Mouse (Mus musculus): ENCODE results near the gene Ripor2. TPM values are rescaled to one million over a fixed set of nuclear protein-coding genes. Genes with fewer than 3 reads are reported as not detected.
A peak's percentile ranks its signal among the peaks of the same experiment; 100 is the strongest.

Gene Ripor2
- polyA plus RNA-seq, 1 experiment from 2014 or later: 29.1 TPM

- no peaks in the 10 kb centered on the region for H3K9me3 ChIP-seq
- ATAC-seq: no peak
- 85% methylated on average over 4 of the region's 4 CpGs for whole genome bisulfite sequencing
Measured at GRCm38 (mm10) chr13:24666763-24667162, 84.8 kb downstream of the Ripor2 start.

GRCm38 (mm10) chr13:24668556-24668955, 86.6 kb downstream of the Ripor2 start:
- H3K9me3 ChIP-seq: no peaks in the 10 kb centered on the region
- no peak overlapping the region for H3K4me2 ChIP-seq (replicated peaks)
- H3K9ac ChIP-seq (replicated peaks): no peak overlapping the region
- peaks cover 16% of the 10 kb centered on the region for H3K36me3 ChIP-seq
- WGBS: 21% methylated on average over 2 of the region's 2 CpGs
- ATAC-seq: peak; percentile 56
- no peak overlapping the region for H3K27ac ChIP-seq
- H3K4me1 ChIP-seq (replicated peaks): peaks cover 5% of the 10 kb centered on the region; the same call in 1 of the 2 replicates
- no peaks in the 10 kb centered on the region for H3K27me3 ChIP-seq
- no peak overlapping the region for H3K4me3 ChIP-seq (replicated peaks)

More at GRCm38 (mm10) chr13:24666763-24667162, 84.8 kb downstream of the Ripor2 start:
- Histone ChIP-seq H3K27me3 (no peaks in the 10 kb centered on the region), H3K4me3 (replicated peaks) (no peak overlapping the region), H3K4me2 (replicated peaks) (no peak overlapping the region), H3K36me3 (0 out of 2 replicates have a peak, but pooled peaks cover 6% of the 10 kb centered on the region), H3K4me1 (replicated peaks) (peaks cover 5% of the 10 kb centered on the region; the same call in 1 of the 2 replicates), H3K9ac (replicated peaks) (no peak overlapping the region), H3K27ac (no peak overlapping the region)

GRCm38 (mm10) chr13:24670676-24671075, 88.7 kb downstream of the Ripor2 start:
- ATAC-seq: no peak
- WGBS: 77% methylated on average over 2 of the region's 2 CpGs
- H3K4me3 ChIP-seq (replicated peaks): no peak overlapping the region
- H3K9ac ChIP-seq (replicated peaks): no peak overlapping the region
- no peak overlapping the region for H3K4me2 ChIP-seq (replicated peaks)
- H3K36me3 ChIP-seq: peaks cover 26% of the 10 kb centered on the region
- H3K4me1 ChIP-seq (replicated peaks): peaks cover 5% of the 10 kb centered on the region; the same call in 1 of the 2 replicates
- no peaks in the 10 kb centered on the region for H3K27me3 ChIP-seq
- no peaks in the 10 kb centered on the region for H3K9me3 ChIP-seq
- no peak overlapping the region for H3K27ac ChIP-seq

- H3K9me3 ChIP-seq: no peaks in the 10 kb centered on the region
- H3K27me3 ChIP-seq: no peaks in the 10 kb centered on the region
- H3K4me1 ChIP-seq (replicated peaks): peaks cover 10% of the 10 kb centered on the region
- whole genome bisulfite sequencing: 33% methylated on average over 15 of the region's 15 CpGs
- H3K9ac ChIP-seq (replicated peaks): no peak overlapping the region
- no peak overlapping the region for H3K4me3 ChIP-seq (replicated peaks)
- 0 out of 2 replicates have a peak overlapping the region, but pooled peaks have one; percentile 6 for H3K27ac ChIP-seq
- peaks cover 38% of the 10 kb centered on the region for H3K36me3 ChIP-seq
- no peak overlapping the region for H3K4me2 ChIP-seq (replicated peaks)
- ATAC-seq: 0 out of 2 replicates have a peak, but pooled peaks have one; percentile 30
Measured at GRCm38 (mm10) chr13:24679027-24679680, 97.2 kb downstream of the Ripor2 start.

- Histone ChIP-seq H3K9ac (replicated peaks) (no peak overlapping the region), H3K27me3 (no peaks in the 10 kb centered on the region), H3K4me1 (replicated peaks) (peaks cover 10% of the 10 kb centered on the region), H3K27ac (no peak overlapping the region), H3K36me3 (peaks cover 35% of the 10 kb centered on the region), H3K4me3 (replicated peaks) (no peak overlapping the region), H3K4me2 (replicated peaks) (no peak overlapping the region), H3K9me3 (no peaks in the 10 kb centered on the region)
- no peak for ATAC-seq
- WGBS: 87% methylated on average over 4 of the region's 4 CpGs
Measured at GRCm38 (mm10) chr13:24680951-24681350, 99.0 kb downstream of the Ripor2 start.

GRCm38 (mm10) chr13:24682346-24682745, 100.4 kb downstream of the Ripor2 start:
- ATAC-seq: no peak
- H3K27me3 ChIP-seq: no peaks in the 10 kb centered on the region
- H3K36me3 ChIP-seq: peaks cover 34% of the 10 kb centered on the region
- WGBS: 86% methylated on average over 5 of the region's 5 CpGs
- H3K27ac ChIP-seq: no peak overlapping the region
- H3K9me3 ChIP-seq: no peaks in the 10 kb centered on the region
- no peak overlapping the region for H3K4me3 ChIP-seq (replicated peaks)
- H3K4me2 ChIP-seq (replicated peaks): no peak overlapping the region
- H3K9ac ChIP-seq (replicated peaks): no peak overlapping the region
- peaks cover 15% of the 10 kb centered on the region for H3K4me1 ChIP-seq (replicated peaks)

GRCm38 (mm10) chr13:24684503-24684902, 102.5 kb downstream of the Ripor2 start:
- WGBS: 81% methylated on average over 2 of the region's 2 CpGs
- H3K27ac ChIP-seq: no peak overlapping the region
- H3K4me2 ChIP-seq (replicated peaks): no peak overlapping the region
- peaks cover 19% of the 10 kb centered on the region for H3K36me3 ChIP-seq
- H3K9me3 ChIP-seq: no peaks in the 10 kb centered on the region
- no peak overlapping the region for H3K9ac ChIP-seq (replicated peaks)
- H3K4me1 ChIP-seq (replicated peaks): peaks cover 8% of the 10 kb centered on the region
- no peak overlapping the region for H3K4me3 ChIP-seq (replicated peaks)
- no peak for ATAC-seq
- H3K27me3 ChIP-seq: 0 out of 2 replicates have a peak, but pooled peaks cover 3% of the 10 kb centered on the region

GRCm38 (mm10) chr13:24685846-24686245, 103.9 kb downstream of the Ripor2 start:
- H3K36me3 ChIP-seq: peaks cover 12% of the 10 kb centered on the region; the same call in 1 of the 2 replicates
- no peak overlapping the region for H3K9ac ChIP-seq (replicated peaks)
- H3K4me1 ChIP-seq (replicated peaks): peaks cover 6% of the 10 kb centered on the region; the same call in 1 of the 2 replicates
- no peak overlapping the region for H3K4me2 ChIP-seq (replicated peaks)
- H3K4me3 ChIP-seq (replicated peaks): no peak overlapping the region
- ATAC-seq: no peak
- WGBS: 84% methylated on average over 5 of the region's 5 CpGs
- H3K27ac ChIP-seq: no peak overlapping the region
- no peaks in the 10 kb centered on the region for H3K9me3 ChIP-seq
- H3K27me3 ChIP-seq: 0 out of 2 replicates have a peak, but pooled peaks cover 3% of the 10 kb centered on the region

GRCm38 (mm10) chr13:24686705-24687665, 105.0 kb downstream of the Ripor2 start:
- H3K9ac ChIP-seq (replicated peaks): no peak overlapping the region
- ATAC-seq: peak; percentile 91
- H3K27ac ChIP-seq: no peak overlapping the region; the same call in 1 of the 2 replicates
- peaks cover 6% of the 10 kb centered on the region; the same call in 1 of the 2 replicates for H3K4me1 ChIP-seq (replicated peaks)
- 0 out of 2 replicates have a peak, but pooled peaks cover 3% of the 10 kb centered on the region for H3K27me3 ChIP-seq
- peaks cover 8% of the 10 kb centered on the region; the same call in 1 of the 2 replicates for H3K36me3 ChIP-seq
- peak overlapping the region; percentile 35 for H3K4me2 ChIP-seq (replicated peaks)
- no peaks in the 10 kb centered on the region for H3K9me3 ChIP-seq
- WGBS: 31% methylated on average over 15 of the region's 15 CpGs
- H3K4me3 ChIP-seq (replicated peaks): 0 out of 2 replicates have a peak overlapping the region, but pooled peaks have one; percentile 12

GRCm38 (mm10) chr13:24693312-24693711, 111.3 kb downstream of the Ripor2 start:
- 89% methylated on average over 7 of the region's 7 CpGs for WGBS
- no peaks in the 10 kb centered on the region for H3K9me3 ChIP-seq

GRCm38 (mm10) chr13:24698746-24699145, 116.8 kb downstream of the Ripor2 start:
- Histone ChIP-seq H3K9me3 (no peaks in the 10 kb centered on the region), H3K9ac (replicated peaks) (no peak overlapping the region), H3K4me2 (replicated peaks) (no peak overlapping the region), H3K4me1 (replicated peaks) (no peaks in the 10 kb centered on the region), H3K27ac (no peak overlapping the region), H3K27me3 (no peaks in the 10 kb centered on the region), H3K36me3 (peaks cover 42% of the 10 kb centered on the region), H3K4me3 (replicated peaks) (no peak overlapping the region)
- 94% methylated on average over 4 of the region's 4 CpGs for WGBS
- ATAC-seq: no peak

More at GRCm38 (mm10) chr13:24693312-24693711, 111.3 kb downstream of the Ripor2 start:
- Histone ChIP-seq H3K4me2 (replicated peaks) (no peak overlapping the region), H3K4me3 (replicated peaks) (no peak overlapping the region), H3K36me3 (peaks cover 29% of the 10 kb centered on the region), H3K27me3 (0 out of 2 replicates have a peak, but pooled peaks cover 1% of the 10 kb centered on the region), H3K9ac (replicated peaks) (no peak overlapping the region), H3K27ac (no peak overlapping the region), H3K4me1 (replicated peaks) (no peaks in the 10 kb centered on the region)
- ATAC-seq: no peak

All from midbrain, embryonic 13.5 days (tissue).